Mouse (Mus musculus) embryonic fibroblast, embryonic 13.5 days (primary cell): ENCODE data around the gene Aff3. TPM values are rescaled to one million over a fixed set of nuclear protein-coding genes. Genes with fewer than 3 reads are reported as not detected.

ENCODE experiments used
- H3K27ac ChIP-seq: 2 replicates; pipeline ENCODE4 v1.5.1; 2012; ENCODE audit warnings: low read length, control low read depth, inconsistent platforms; ENCODE audit not compliant: insufficient read depth
- H3K4me1 ChIP-seq: 2 replicates; pipeline ENCODE4 v1.6.1; 2011; ENCODE audit warnings: low read length; ENCODE audit not compliant: control insufficient read depth, insufficient read depth
- H3K4me3 ChIP-seq: 2 replicates; pipeline ENCODE4 v1.5.1; 2011; ENCODE audit warnings: mild to moderate bottlenecking, control low read depth, low read length; ENCODE audit not compliant: insufficient read depth
- CTCF ChIP-seq: IDR thresholded peaks from 2 replicates; pipeline ENCODE4 v1.5.1; 2011; ENCODE audit warnings: mild to moderate bottlenecking, control low read depth, low read length, moderate library complexity, borderline replicate concordance; ENCODE audit not compliant: insufficient read depth
- POLR2A ChIP-seq: IDR thresholded peaks from 2 replicates; pipeline ENCODE4 v1.6.1; 2011; ENCODE audit warnings: low read depth, mild to moderate bottlenecking, control low read depth, low read length, moderate library complexity
- polyA plus RNA-seq: library from polyadenylated mRNA; stranded (reverse); fragments of >200 nt; gene quantifications from 2 replicates; pipeline ENCODE4 v1.2.4, GENCODE M21; 2011; ENCODE audit warnings: low read depth; ENCODE audit not compliant: missing spikeins, insufficient read length

Aff3 gene
- polyA plus RNA-seq, 1 experiment = 20.0 TPM

- H3K27ac ChIP-seq = no peak overlapping the region
- no peak overlapping the region for H3K4me3 ChIP-seq
- peaks cover 2% of the 10 kb centered on the region for H3K4me1 ChIP-seq
- no peak for TF ChIP-seq CTCF
- no peak for TF ChIP-seq POLR2A
These were observed 274.4 kb downstream of the Aff3 start for GRCm38 (mm10) chr1:38390235-38390885.

GRCm38 (mm10) chr1:38389576-38389975, 275.2 kb downstream of the Aff3 start:
- H3K4me3 ChIP-seq = no peak overlapping the region
- no peak for TF ChIP-seq POLR2A
- peaks cover 2% of the 10 kb centered on the region for H3K4me1 ChIP-seq
- no peak overlapping the region for H3K27ac ChIP-seq

DNA sequence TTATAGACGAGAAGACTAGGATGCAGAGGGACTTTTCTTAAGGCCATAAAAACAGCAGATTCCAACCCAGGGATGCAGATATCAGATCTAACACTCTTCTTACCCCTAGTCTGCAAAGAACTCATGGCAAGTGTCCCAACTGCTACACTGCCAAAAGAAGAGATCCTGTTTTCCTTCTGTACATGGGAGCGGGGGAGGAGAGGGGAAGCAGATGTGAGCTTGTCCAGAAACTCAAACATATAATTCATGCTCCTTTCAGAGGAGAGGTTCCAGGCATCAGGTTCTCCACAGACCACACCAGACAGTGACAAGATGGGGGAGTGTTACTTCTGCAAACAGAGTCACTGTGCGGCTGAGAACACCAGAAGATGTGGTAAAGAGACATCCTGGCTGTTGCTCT, 276.3 kb downstream of the Aff3 start:
- H3K4me3 ChIP-seq = no peak overlapping the region
- peaks cover 2% of the 10 kb centered on the region for H3K4me1 ChIP-seq
- no peak overlapping the region for H3K27ac ChIP-seq
- TF ChIP-seq CTCF = no peak
- TF ChIP-seq POLR2A = no peak

DNA sequence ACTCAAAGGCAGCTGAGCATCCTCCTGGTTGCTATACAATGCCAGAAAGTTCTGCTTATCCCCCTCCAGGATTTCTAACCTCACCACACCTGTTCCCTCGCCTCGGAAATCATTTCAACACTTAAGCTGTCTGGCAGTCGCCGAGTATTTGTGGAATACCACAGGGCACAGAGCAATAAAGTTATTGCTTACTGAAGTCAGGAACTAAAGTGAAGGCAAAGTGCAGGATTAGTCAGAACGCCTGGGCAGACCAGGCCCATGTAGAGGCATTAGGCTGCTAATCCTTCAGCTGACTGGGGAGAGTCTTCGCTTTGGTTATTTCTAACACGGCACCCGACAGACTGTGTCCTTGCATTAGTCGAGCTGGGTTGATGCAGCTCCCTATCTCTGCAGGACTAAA, 277.3 kb downstream of the Aff3 start:
- Histone ChIP-seq H3K27ac (no peak overlapping the region), H3K4me1 (no peaks in the 10 kb centered on the region; the same call in 1 of the 2 replicates), H3K4me3 (no peak overlapping the region)
- TF ChIP-seq POLR2A (no peak), CTCF (no peak)

DNA sequence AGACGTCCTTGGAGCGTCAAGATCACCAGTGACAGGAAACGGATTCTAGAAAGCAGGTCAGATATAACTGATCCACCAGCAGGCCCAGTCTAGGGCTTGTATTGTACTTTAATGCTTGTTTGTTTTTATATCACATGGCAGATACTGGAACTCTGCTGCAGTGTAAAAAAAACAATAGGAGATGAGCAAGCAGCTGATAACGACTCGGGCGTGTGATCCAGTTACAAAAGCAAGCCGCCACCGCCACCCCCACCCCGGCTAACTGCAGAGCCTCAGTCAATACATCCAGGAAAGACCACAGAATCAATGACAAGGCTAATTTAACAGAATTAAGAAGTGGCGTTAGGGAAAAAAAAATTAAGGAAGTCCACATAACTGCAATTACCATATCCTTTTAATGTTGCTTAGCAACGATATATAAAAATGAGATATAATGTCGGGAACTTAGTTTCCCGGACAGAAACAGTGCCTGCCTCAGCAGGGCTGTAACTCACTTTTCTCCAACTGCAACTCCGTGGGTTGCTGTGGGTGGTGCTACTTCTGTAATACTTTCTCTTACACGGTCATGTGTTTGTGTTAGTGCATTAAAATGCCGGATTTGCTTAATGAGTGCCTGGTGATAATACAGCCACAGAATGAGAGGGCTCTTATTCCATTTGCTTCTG, 280.2 kb downstream of the Aff3 start:
- no peak overlapping the region for H3K27ac ChIP-seq
- H3K4me3 ChIP-seq = no peak overlapping the region
- TF ChIP-seq POLR2A (no peak), CTCF (no peak)
- H3K4me1 ChIP-seq = no peaks in the 10 kb centered on the region; the same call in 1 of the 2 replicates

DNA sequence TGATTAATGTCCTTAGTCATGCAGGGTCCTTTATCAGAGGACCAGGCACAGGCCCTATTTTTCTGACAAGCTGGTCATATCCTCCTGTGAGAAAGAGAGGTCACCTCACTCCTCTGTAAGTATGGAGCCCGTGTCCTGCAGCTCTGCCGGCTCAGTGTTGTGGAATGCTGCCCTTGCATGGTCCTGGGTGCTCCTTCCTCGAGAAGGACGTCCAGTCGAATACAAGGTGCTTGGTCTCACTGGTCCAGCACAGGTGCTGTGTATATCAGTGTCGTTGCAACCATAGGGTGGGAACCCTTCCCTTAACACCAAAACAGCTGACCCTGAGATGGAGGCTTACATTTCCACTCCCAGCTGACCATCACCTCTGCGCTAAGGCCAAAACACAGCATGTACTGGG, 280.7 kb downstream of the Aff3 start:
- TF ChIP-seq CTCF (no peak), POLR2A (no peak)
- H3K4me1 ChIP-seq = no peaks in the 10 kb centered on the region; the same call in 1 of the 2 replicates
- no peak overlapping the region for H3K27ac ChIP-seq
- H3K4me3 ChIP-seq = no peak overlapping the region

DNA sequence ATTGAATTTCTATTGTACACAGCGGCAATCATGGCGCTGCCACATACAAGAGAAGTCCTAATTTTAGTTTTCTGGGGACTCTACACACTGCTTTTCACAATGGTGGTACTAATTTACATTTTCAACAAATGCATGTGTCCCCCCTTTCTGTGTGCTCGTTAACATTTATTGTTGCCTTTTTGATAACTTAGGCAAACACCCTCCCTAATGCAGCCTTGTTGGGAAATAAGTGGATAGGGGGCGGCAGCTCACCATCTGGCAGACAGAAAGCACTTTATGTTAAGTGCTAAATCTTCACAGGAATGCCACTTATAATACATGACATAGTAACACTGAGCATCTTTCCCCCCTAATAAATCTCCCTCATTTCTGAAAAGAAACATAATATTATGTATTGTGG, 282.1 kb downstream of the Aff3 start:
- Histone ChIP-seq H3K4me1 (no peaks in the 10 kb centered on the region), H3K27ac (no peak overlapping the region), H3K4me3 (no peak overlapping the region)
- TF ChIP-seq CTCF = no peak
- no peak for TF ChIP-seq POLR2A

- no peak for TF ChIP-seq CTCF
- no peak for TF ChIP-seq POLR2A
These were observed 286.8 kb downstream of the Aff3 start for GRCm38 (mm10) chr1:38377930-38378329.

DNA sequence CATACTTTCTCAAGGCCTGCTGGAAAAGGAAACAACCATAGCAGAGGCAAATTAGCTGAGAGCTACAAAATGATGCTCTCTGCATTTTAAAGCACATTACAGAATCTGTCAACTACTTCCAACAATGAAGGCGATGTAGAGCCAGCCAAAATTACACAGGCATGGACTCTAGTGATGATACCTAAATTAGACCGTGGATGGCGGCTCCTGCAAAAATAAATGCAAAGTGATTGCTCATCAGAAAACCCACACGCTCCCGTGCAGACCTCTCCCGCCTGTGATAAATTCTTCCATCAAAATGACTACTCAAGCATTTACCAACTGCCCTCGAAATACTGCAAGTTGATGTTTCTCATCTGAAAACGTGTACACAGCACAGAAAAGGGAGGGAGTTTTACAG, 295.6 kb downstream of the Aff3 start:
- TF ChIP-seq CTCF (no peak), POLR2A (no peak)
- Histone ChIP-seq H3K27ac (no peak overlapping the region), H3K4me3 (no peak overlapping the region), H3K4me1 (0 out of 2 replicates have a peak, but pooled peaks cover under 1% of the 10 kb centered on the region)

More at GRCm38 (mm10) chr1:38377930-38378329, 286.8 kb downstream of the Aff3 start:
- Histone ChIP-seq H3K4me1 (no peaks in the 10 kb centered on the region), H3K4me3 (no peak overlapping the region), H3K27ac (no peak overlapping the region)

DNA sequence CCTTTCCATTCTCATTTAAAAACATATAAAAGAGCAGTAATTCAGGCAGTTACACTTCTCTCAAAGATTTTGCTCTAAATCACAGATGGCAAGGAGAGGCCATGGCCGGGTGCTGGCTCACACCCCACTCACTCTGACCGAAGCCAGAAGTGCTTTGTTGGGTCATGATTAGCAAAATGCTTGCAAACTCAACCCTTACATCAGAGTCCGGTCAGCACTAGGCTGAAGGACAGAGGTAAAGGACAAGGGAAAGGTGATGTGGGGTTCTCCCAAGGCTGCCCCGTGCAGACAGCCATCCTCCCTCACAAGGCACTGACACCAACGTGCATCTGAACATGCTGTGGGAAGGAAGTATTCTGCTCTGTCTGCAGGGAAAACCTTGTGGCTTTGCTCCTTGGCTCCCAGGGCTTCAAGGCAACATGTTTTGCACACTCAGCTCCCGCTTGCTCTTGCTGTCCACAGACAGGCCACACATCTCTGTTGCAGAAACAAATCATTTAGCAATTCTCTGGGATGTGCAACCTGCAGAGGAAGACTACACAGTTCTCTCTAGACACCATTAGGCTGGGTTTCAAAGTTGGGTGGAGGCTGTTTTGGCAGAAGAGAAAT, 296.6 kb downstream of the Aff3 start:
- H3K4me3 ChIP-seq = no peak overlapping the region
- H3K4me1 ChIP-seq = 0 out of 2 replicates have a peak, but pooled peaks cover 3% of the 10 kb centered on the region
- no peak overlapping the region for H3K27ac ChIP-seq
- TF ChIP-seq CTCF = no peak
- TF ChIP-seq POLR2A = no peak
